Mouse (Mus musculus): ENCODE measurements around the gene Tmem214.

Tmem214 gene

GRCm38 (mm10) chr5:30915974-30916433 lies 48.2 kb downstream of the Tmem214 start:
- peak; percentile 81 to 86 for DNase-seq

GRCm38 (mm10) chr5:30916841-30917240 lies 49.0 kb downstream of the Tmem214 start:
- no peak for DNase-seq

- DNase-seq, result no peak
Observed at GRCm38 (mm10) chr5:30917348-30917747, 49.5 kb downstream of the Tmem214 start.

GRCm38 (mm10) chr5:30917891-30918670 lies 50.3 kb downstream of the Tmem214 start:
- DNase-seq, result no peak

GRCm38 (mm10) chr5:30918691-30919090 lies 50.9 kb downstream of the Tmem214 start:
- DNase-seq, result no peak

- DNase-seq, result no peak
Observed at GRCm38 (mm10) chr5:30919831-30920614, 52.2 kb downstream of the Tmem214 start.

- DNase-seq, result peak in 1 of 2 experiments; percentile 25
Observed at GRCm38 (mm10) chr5:30920621-30921020, 52.8 kb downstream of the Tmem214 start.

GRCm38 (mm10) chr5:30921256-30922033 lies 53.6 kb downstream of the Tmem214 start, which contains the start of gene Khk:
Gene Khk, plus strand, starts transcription at chr5:30921431.
- DNase-seq, result peak; percentile 95 to 98

- DNase-seq, result peak in 1 of 2 experiments; percentile 22
Observed at GRCm38 (mm10) chr5:30922581-30923041, 54.8 kb downstream of the Tmem214 start.

GRCm38 (mm10) chr5:30923119-30923518 lies 55.3 kb downstream of the Tmem214 start:
- no peak for DNase-seq

GRCm38 (mm10) chr5:30924614-30925013 lies 56.8 kb downstream of the Tmem214 start:
- no peak for DNase-seq

- DNase-seq, result no peak
Observed at GRCm38 (mm10) chr5:30925217-30925616, 57.4 kb downstream of the Tmem214 start.

- DNase-seq, result no peak
Observed at GRCm38 (mm10) chr5:30926073-30926472, 58.3 kb downstream of the Tmem214 start.

- peak in 1 of 2 experiments; percentile 56 for DNase-seq
Observed at GRCm38 (mm10) chr5:30927945-30928529, 60.2 kb downstream of the Tmem214 start.

Measured in cerebellum, postnatal 25 days (tissue).